ENCODE assay signal across 16 mouse cellular contexts in genomic region chr2:101884286-101884685, GRCm38 (mm10). TPM values are rescaled to one million over a fixed set of nuclear protein-coding genes. Genes with fewer than 3 reads are reported as not detected.
A peak's percentile ranks its signal among the peaks of the same experiment; 100 is the strongest.
DNase-seq lines count a peak whose midpoint lies in the region; ATAC-seq and TF ChIP-seq lines count a peak whose summit lies in the region.
"Had no signal": no experiment of that assay in that cellular context is flagged by ENCODE, and none has a peak within 500 bp of the region (broad histone marks: within the 10 kb centered on the region; RNA-seq: fewer than 3 reads in every experiment).

No protein-coding gene starts in this region.

- ATAC-seq in hindbrain, postnatal 0 days: no peak

- WGBS in hindbrain, postnatal 0 days: 70% methylated on average over 2 of the region's 2 CpGs

- H3K9me3 ChIP-seq in hindbrain, postnatal 0 days (ENCODE audit: low read length): no peaks in the 10 kb centered on the region
- H3K9me3 ChIP-seq: liver, embryonic 15.5 days had no signal

- H3K27me3 ChIP-seq in hindbrain, postnatal 0 days (ENCODE audit: insufficient read depth, low read length): no peaks in the 10 kb centered on the region

- no peaks in the 10 kb centered on the region for H3K36me3 ChIP-seq in hindbrain, postnatal 0 days (ENCODE audit: insufficient read depth, low read length)
- H3K36me3 ChIP-seq: liver, embryonic 15.5 days had no signal

- H3K4me2 ChIP-seq in hindbrain, postnatal 0 days (ENCODE audit: low read depth, low read length): no peak overlapping the region
- H3K4me2 ChIP-seq: liver, embryonic 15.5 days; midbrain, embryonic 11.5 days had no signal

- no peak for TF ChIP-seq CTCF in left cerebral cortex, adult 2 months (IDR thresholded peaks at IDR 0.05)
- TF ChIP-seq CTCF in hindbrain, postnatal 0 days (IDR thresholded peaks at IDR 0.05; ENCODE audit: low read depth): no peak

- intact Hi-C loops in heart, postnatal 36 days (cut with DNase I): no loop called here
- intact Hi-C loops in left cerebral cortex, adult 2 months (cut with DNase I): no loop called here
- intact Hi-C loops in left cerebral cortex, postnatal 36 days (cut with DNase I): no loop called here

- peak; percentile 23 for DNase-seq in heart, adult 8-10 months (ENCODE audit: low spot score)
- no peak for DNase-seq in heart, postnatal 36 days
- DNase-seq in left cerebral cortex, adult 2 months (ENCODE audit: extremely low spot score in 1 of 2, low spot score in 2 of 2): no peak
- DNase-seq in left cerebral cortex, postnatal 36 days (ENCODE audit: low spot score in 2 of 2): no peak
- DNase-seq in MN1 (ENCODE audit: low spot score): peak; percentile 54
- DNase-seq in adrenal gland, postnatal 14 days: peak; percentile 72
- DNase-seq in testis, postnatal 10 days (ENCODE audit: low spot score): no peak
- DNase-seq in hindbrain, postnatal 0 days (ENCODE audit: low spot score): no peak
- DNase-seq: cerebellum, adult 2 months; heart, adult 2 months; layer of hippocampus, adult 9-11 months; right cerebral cortex, postnatal 14 days had no signal

- H3K4me3 ChIP-seq in left cerebral cortex, adult 2 months: no peak overlapping the region
- H3K4me3 ChIP-seq in hindbrain, postnatal 0 days (ENCODE audit: low read length): no peak overlapping the region
- H3K4me3 ChIP-seq: erythroblast, embryonic 14.5 days; heart, adult 2 months; liver, embryonic 15.5 days; myocyte had no signal

- H3K9ac ChIP-seq in hindbrain, postnatal 0 days (replicated peaks; ENCODE audit: low read length): no peak overlapping the region
- H3K9ac ChIP-seq: liver, embryonic 15.5 days had no signal

- peaks cover 8% of the 10 kb centered on the region; the same call in 1 of the 2 replicates for H3K4me1 ChIP-seq in hindbrain, postnatal 0 days (ENCODE audit: insufficient read depth, low read length)

- H3K27ac ChIP-seq in left cerebral cortex, adult 2 months: peak overlapping the region; percentile 47; the same call in 1 of the 2 replicates
- H3K27ac ChIP-seq in hindbrain, postnatal 0 days: no peak overlapping the region
- H3K27ac ChIP-seq: heart, adult 2 months; liver, embryonic 15.5 days had no signal

RNA-seq across cellular contexts. Expression of gene Prr5l, which starts 1.5 kb away (rescaled TPM):
- 1 to 10 TPM; 1.0 to 2.7 (median 2.2) TPM for total RNA-seq in heart, adult 8-10 months (2022)
- total RNA-seq in heart, postnatal 36 days (2021): 1 to 10 TPM; 1.3 to 1.7 TPM
- 1 to 10 TPM; 5.1 to 7.7 TPM for total RNA-seq in left cerebral cortex, adult 2 months (2021)
- 10 to 100 TPM in 1 of 2 experiments, 1 to 10 TPM in 1; 6.3 to 11.6 TPM for total RNA-seq in left cerebral cortex, postnatal 36 days (2021)
- total RNA-seq in adrenal gland, postnatal 14 days (2021): 3.7 and 5.1 TPM in 2 replicates
- total RNA-seq in hindbrain, postnatal 0 days (2014; rRNA removed): 5.7 and 8.0 TPM in 2 replicates
- polyA plus RNA-seq in hindbrain, postnatal 0 days (2015; fragmentation: Nextera tagmentation; extraction: Ambion mirVana): 3.6 and 4.8 TPM in 2 replicates

RNA-seq across cellular contexts. Expression of gene Commd9, which starts 1.8 kb away (rescaled TPM):
- total RNA-seq in heart, adult 8-10 months (2022): 10 to 100 TPM; 27.7 to 32.8 (median 30.0) TPM
- total RNA-seq in heart, postnatal 36 days (2021): 10 to 100 TPM; 29.1 to 30.2 TPM
- 10 to 100 TPM; 38.6 to 42.3 TPM for total RNA-seq in left cerebral cortex, adult 2 months (2021)
- 10 to 100 TPM; 41.4 to 41.9 TPM for total RNA-seq in left cerebral cortex, postnatal 36 days (2021)
- total RNA-seq in adrenal gland, postnatal 14 days (2021): 31.7 and 39.0 TPM in 2 replicates
- 74.0 and 111 TPM in 2 replicates for total RNA-seq in hindbrain, postnatal 0 days (2014; rRNA removed)
- polyA plus RNA-seq in hindbrain, postnatal 0 days (2015; fragmentation: Nextera tagmentation; extraction: Ambion mirVana): 89.8 and 94.6 TPM in 2 replicates

Comparison
In these comparisons a context has a peak if more than half of its experiments do, and no peak if none do; other contexts are left out.
1. DNase-seq: peak in heart, adult 8-10 months (single experiment), MN1 (single experiment) and adrenal gland, postnatal 14 days (single experiment); none in heart, postnatal 36 days (0 of 2), left cerebral cortex, adult 2 months (0 of 2), left cerebral cortex, postnatal 36 days (0 of 2), testis, postnatal 10 days (single experiment) and hindbrain, postnatal 0 days (single experiment).